ENCODE assay signal across 8 mouse cellular contexts in the genomic region with DNA sequence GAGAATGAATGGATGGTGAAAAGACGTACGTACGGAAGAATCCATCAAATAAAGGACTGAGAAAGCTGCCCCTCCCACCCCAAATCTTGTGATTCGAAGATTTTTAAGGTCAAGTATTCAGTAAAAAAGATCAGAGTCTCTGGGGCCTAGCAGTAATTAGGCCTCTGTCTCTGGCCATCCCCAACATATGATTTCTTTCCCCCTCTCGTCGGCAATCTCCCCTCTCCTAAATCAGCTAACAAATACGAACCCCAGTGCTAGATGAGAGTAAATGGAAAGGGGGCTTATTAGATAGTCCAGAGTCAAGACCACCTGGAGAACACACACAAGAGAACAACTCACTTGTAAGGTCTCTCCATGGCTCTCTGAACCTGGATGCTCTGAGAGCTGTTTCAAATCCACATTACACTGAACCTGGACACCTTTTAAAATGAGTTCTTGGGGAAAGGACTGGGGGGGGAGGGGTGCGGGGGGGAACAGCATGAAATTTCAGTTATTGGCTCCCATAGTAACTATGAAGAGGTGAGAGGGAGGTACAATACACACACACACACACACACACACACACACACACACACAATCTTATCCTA. TPM values are rescaled to one million over a fixed set of nuclear protein-coding genes. Genes with fewer than 3 reads are reported as not detected.
DNase-seq lines count a peak whose midpoint lies in the region; ATAC-seq and TF ChIP-seq lines count a peak whose summit lies in the region.
"Had no signal": no experiment of that assay in that cellular context is flagged by ENCODE, and none has a peak within 500 bp of the region (broad histone marks: within the 10 kb centered on the region; RNA-seq: fewer than 3 reads in every experiment).

No protein-coding gene starts in this region.

- no peak overlapping the region for H3K4me3 ChIP-seq in left cerebral cortex, adult 2 months
- peak overlapping the region; percentile 76 for H3K4me3 ChIP-seq in forebrain, embryonic 12.5 days (replicated peaks)
- H3K4me3 ChIP-seq in intestine, embryonic 15.5 days (replicated peaks), result peak overlapping the region; percentile 69
- H3K4me3 ChIP-seq in neural tube, embryonic 14.5 days (ENCODE audit: low read depth, low read length), result peak overlapping the region; percentile 58

- peak overlapping the region; percentile 83 for H3K4me2 ChIP-seq in forebrain, embryonic 12.5 days
- H3K4me2 ChIP-seq in intestine, embryonic 15.5 days (replicated peaks), result peak overlapping the region; percentile 74
- H3K4me2 ChIP-seq in neural tube, embryonic 14.5 days (ENCODE audit: low read depth, low read length), result peak overlapping the region; percentile 64

- no peak for TF ChIP-seq CTCF in left cerebral cortex, adult 2 months (IDR thresholded peaks at IDR 0.05)

- H3K9me3 ChIP-seq in forebrain, embryonic 12.5 days, result no peaks in the 10 kb centered on the region
- H3K9me3 ChIP-seq in intestine, embryonic 15.5 days, result no peaks in the 10 kb centered on the region
- no peaks in the 10 kb centered on the region for H3K9me3 ChIP-seq in neural tube, embryonic 14.5 days (ENCODE audit: control insufficient read depth, low read length)

- H3K36me3 ChIP-seq in forebrain, embryonic 12.5 days (replicated peaks), result peaks cover 13% of the 10 kb centered on the region
- peaks cover 12% of the 10 kb centered on the region for H3K36me3 ChIP-seq in intestine, embryonic 15.5 days
- H3K36me3 ChIP-seq in neural tube, embryonic 14.5 days (ENCODE audit: control insufficient read depth, insufficient read depth, low read length), result peaks cover 6% of the 10 kb centered on the region

- intact Hi-C loops in left cerebral cortex, adult 2 months (cut with DNase I), result no loop called here
- intact Hi-C loops in left cerebral cortex, postnatal 4 days (cut with DNase I), result no loop called here

- DNase-seq in left cerebral cortex, adult 2 months (ENCODE audit: extremely low spot score in 1 of 2, low spot score in 2 of 2), result no peak
- DNase-seq in left cerebral cortex, postnatal 4 days, result no peak
- no peak for DNase-seq in retina, postnatal 1 day
- no peak for DNase-seq in left cerebral cortex, adult 8-10 months (ENCODE audit: low spot score in 2 of 2)

- 13% methylated on average over 8 of the region's 8 CpGs for WGBS in forebrain, embryonic 12.5 days
- 56% methylated on average over 8 of the region's 8 CpGs for WGBS in intestine, embryonic 15.5 days
- WGBS in neural tube, embryonic 14.5 days, result 11% methylated on average over 8 of the region's 8 CpGs

- H3K27me3 ChIP-seq in forebrain, embryonic 12.5 days, result no peaks in the 10 kb centered on the region
- no peaks in the 10 kb centered on the region for H3K27me3 ChIP-seq in intestine, embryonic 15.5 days (replicated peaks)
- no peaks in the 10 kb centered on the region for H3K27me3 ChIP-seq in neural tube, embryonic 14.5 days (ENCODE audit: control insufficient read depth, insufficient read depth, low read length)

- H3K27ac ChIP-seq in left cerebral cortex, adult 2 months, result 0 out of 2 replicates have a peak overlapping the region, but pooled peaks have one; percentile 60
- H3K27ac ChIP-seq in forebrain, embryonic 12.5 days, result peak overlapping the region; percentile 99
- no peak overlapping the region for H3K27ac ChIP-seq in intestine, embryonic 15.5 days
- H3K27ac ChIP-seq in neural tube, embryonic 14.5 days (ENCODE audit: low read depth, low read length), result peak overlapping the region; percentile 96

- peak overlapping the region; percentile 98 for H3K9ac ChIP-seq in forebrain, embryonic 12.5 days
- peak overlapping the region; percentile 75; the same call in 1 of the 2 replicates for H3K9ac ChIP-seq in intestine, embryonic 15.5 days
- peak overlapping the region; percentile 95 for H3K9ac ChIP-seq in neural tube, embryonic 14.5 days (replicated peaks; ENCODE audit: low read depth, low read length)

- peaks cover 79% of the 10 kb centered on the region for H3K4me1 ChIP-seq in forebrain, embryonic 12.5 days
- H3K4me1 ChIP-seq in intestine, embryonic 15.5 days (replicated peaks), result peaks cover 39% of the 10 kb centered on the region
- peaks cover 67% of the 10 kb centered on the region for H3K4me1 ChIP-seq in neural tube, embryonic 14.5 days (ENCODE audit: control insufficient read depth, insufficient read depth, low read length)

- ATAC-seq in forebrain, embryonic 12.5 days (ENCODE audit: low FRiP score), result no peak
- ATAC-seq in intestine, embryonic 15.5 days, result no peak
- no peak for ATAC-seq in neural tube, embryonic 14.5 days (ENCODE audit: low read depth)

RNA-seq across cellular contexts. Expression of a gene that starts 2.3 kb away (rescaled TPM):
- under 1 TPM in 1 of 2 experiments, not detected in 1; 0.37 TPM for total RNA-seq in left cerebral cortex, adult 2 months (2021)
- under 1 TPM in 1 of 2 experiments, not detected in 1; 0.38 TPM for total RNA-seq in left cerebral cortex, postnatal 4 days (2021)
- 1.1 TPM in 2 replicates for polyA plus RNA-seq in forebrain, embryonic 12.5 days (2016; fragmentation: Nextera tagmentation; extraction: Ambion mirVana)
- polyA plus RNA-seq in intestine, embryonic 15.5 days (2015; fragmentation: Nextera tagmentation; extraction: Ambion mirVana), result 50.1 and 60.0 TPM in 2 replicates
- 0.47 and 0.66 TPM in 2 replicates for polyA plus RNA-seq in neural tube, embryonic 14.5 days (2014; fragmentation: Nextera tagmentation; extraction: Ambion mirVana)
- total RNA-seq in left cerebral cortex, adult 8-10 months (2022), result under 1 TPM in 2 of 4 experiments, not detected in 2; 0.51 to 0.59 TPM

RNA-seq across cellular contexts. Expression of a gene that starts 7.4 kb away (rescaled TPM):
- 10 to 100 TPM; 36.4 to 41.4 TPM for total RNA-seq in left cerebral cortex, adult 2 months (2021)
- total RNA-seq in left cerebral cortex, postnatal 4 days (2021), result 10 to 100 TPM; 32.3 to 36.7 TPM
- polyA plus RNA-seq in forebrain, embryonic 12.5 days (2016; fragmentation: Nextera tagmentation; extraction: Ambion mirVana), result 97.1 and 101 TPM in 2 replicates
- 29.7 and 29.8 TPM in 2 replicates for polyA plus RNA-seq in intestine, embryonic 15.5 days (2015; fragmentation: Nextera tagmentation; extraction: Ambion mirVana)
- 24.1 and 27.4 TPM in 2 replicates for polyA plus RNA-seq in neural tube, embryonic 14.5 days (2014; fragmentation: Nextera tagmentation; extraction: Ambion mirVana)
- 10 to 100 TPM; 35.8 to 44.1 (median 42.2) TPM for total RNA-seq in left cerebral cortex, adult 8-10 months (2022)

RNA-seq across cellular contexts. Expression of a gene that starts 28.6 kb away (rescaled TPM):
- 10 to 100 TPM; 28.8 to 31.1 TPM for total RNA-seq in left cerebral cortex, adult 2 months (2021)
- 10 to 100 TPM; 59.8 to 68.1 TPM for total RNA-seq in left cerebral cortex, postnatal 4 days (2021)
- 116 and 117 TPM in 2 replicates for polyA plus RNA-seq in forebrain, embryonic 12.5 days (2016; fragmentation: Nextera tagmentation; extraction: Ambion mirVana)
- polyA plus RNA-seq in intestine, embryonic 15.5 days (2015; fragmentation: Nextera tagmentation; extraction: Ambion mirVana), result 64.4 and 65.9 TPM in 2 replicates
- polyA plus RNA-seq in neural tube, embryonic 14.5 days (2014; fragmentation: Nextera tagmentation; extraction: Ambion mirVana), result 66.5 and 73.8 TPM in 2 replicates
- total RNA-seq in left cerebral cortex, adult 8-10 months (2022), result 10 to 100 TPM; 28.0 to 39.5 (median 32.9) TPM

RNA-seq across cellular contexts. Expression of a gene that starts 29.1 kb away (rescaled TPM):
- total RNA-seq in left cerebral cortex, adult 2 months (2021), result not detected
- not detected for total RNA-seq in left cerebral cortex, postnatal 4 days (2021)
- polyA plus RNA-seq in forebrain, embryonic 12.5 days (2016; fragmentation: Nextera tagmentation; extraction: Ambion mirVana), result not detected in 2 replicates
- polyA plus RNA-seq in intestine, embryonic 15.5 days (2015; fragmentation: Nextera tagmentation; extraction: Ambion mirVana), result not detected in 2 replicates
- polyA plus RNA-seq in neural tube, embryonic 14.5 days (2014; fragmentation: Nextera tagmentation; extraction: Ambion mirVana), result not detected in 2 replicates
- total RNA-seq in left cerebral cortex, adult 8-10 months (2022), result not detected
- total RNA-seq: left cerebral cortex, postnatal 14 days had no signal
